Mouse (Mus musculus) lung, adult 2 months (tissue): ENCODE measurements at regions not wholly inside any gene's neighbourhood (a gene's known extent, or its start where the extent isn't known, plus 50 kb on each side); places are given as distances from the start of the nearest gene placed in this dataset.

ENCODE experiments used
- CTCF ChIP-seq: fragments of 200-500 bp; IDR thresholded peaks from 2 replicates; pipeline ENCODE4 v1.5.1; 2011; ENCODE audit warnings: mild to moderate bottlenecking, low read length, control low read depth; ENCODE audit not compliant: insufficient read depth
- POLR2A ChIP-seq: fragments of 200-500 bp; IDR thresholded peaks from 2 replicates; pipeline ENCODE4 v1.6.1; 2011; ENCODE audit warnings: low read depth, mild to moderate bottlenecking, control low read depth, low read length, borderline replicate concordance; ENCODE audit errors: extremely low read depth

GRCm38 (mm10) chr1:64255554-64256295 lies 133.6 kb upstream of the Klf7 start:
- TF ChIP-seq CTCF (no peak), POLR2A (no peak)
